Mouse (Mus musculus) limb, embryonic 11.5 days (tissue): ENCODE results near the gene Aff2. TPM values are rescaled to one million over a fixed set of nuclear protein-coding genes. Genes with fewer than 3 reads are reported as not detected.

ENCODE experiments used
- ATAC-seq: fragments of 200-750 bp; cut with Nextera tagmentation; 2 replicates; pipeline ENCODE4 v1.8.0; 2017; ENCODE audit warnings: low read depth; ENCODE audit not compliant: insufficient number of reproducible peaks, low FRiP score, low TSS enrichment
- DNase-seq: peaks from one replicate; pipeline ENCODE4 v3.0.0-alpha.2; 2015; ENCODE audit warnings: low spot score
- H3K27ac ChIP-seq: fragments of 300-500 bp; sonication (generic); replicated peaks from 2 replicates; pipeline ENCODE4 v1.5.1; 2014; ENCODE audit warnings: low read depth, mild to moderate bottlenecking, low read length
- H3K27me3 ChIP-seq: fragments of 300-500 bp; sonication (generic); 2 replicates; pipeline ENCODE4 v1.6.1; 2014; ENCODE audit warnings: mild to moderate bottlenecking, low read length, mixed read lengths; ENCODE audit not compliant: control insufficient read depth, insufficient read depth
- H3K36me3 ChIP-seq: fragments of 300-500 bp; sonication (generic); 2 replicates; pipeline ENCODE4 v1.6.1; 2014; ENCODE audit warnings: mild to moderate bottlenecking, low read length, moderate library complexity, mixed read lengths; ENCODE audit not compliant: control insufficient read depth, insufficient read depth
- H3K4me1 ChIP-seq: fragments of 300-500 bp; sonication (generic); 2 replicates; pipeline ENCODE4 v1.6.1; 2014; ENCODE audit warnings: low read length, mixed read lengths; ENCODE audit not compliant: control insufficient read depth, insufficient read depth
- H3K4me2 ChIP-seq: fragments of 300-500 bp; sonication (generic); 2 replicates; pipeline ENCODE4 v1.6.1; 2014; ENCODE audit warnings: low read depth, mild to moderate bottlenecking, moderate library complexity; ENCODE audit not compliant: severe bottlenecking
- H3K4me3 ChIP-seq: fragments of 300-500 bp; sonication (generic); 2 replicates; pipeline ENCODE4 v1.5.1; 2014; ENCODE audit warnings: low read depth, low read length
- H3K9ac ChIP-seq: fragments of 300-500 bp; sonication (generic); 2 replicates; pipeline ENCODE4 v1.6.1; 2014; ENCODE audit warnings: mild to moderate bottlenecking, low read length
- H3K9me3 ChIP-seq: fragments of 300-500 bp; sonication (generic); 2 replicates; pipeline ENCODE4 v1.6.1; 2016; ENCODE audit warnings: low read length; ENCODE audit not compliant: control insufficient read depth
- WGBS: fragments of 180-500 bp; shearing (Covaris S2); extraction: QIAGEN DNeasy Blood & Tissue Kit; methylation state at CpG from one replicate; pipeline ENCODE4 v1.1.7; 2014; 5-methylcytosine and 5-hydroxymethylcytosine counted together
- polyA plus RNA-seq: library from polyadenylated mRNA; unstranded; fragments of >200 nt; fragmentation: Nextera tagmentation; extraction: Ambion mirVana; gene quantifications from 2 replicates; pipeline ENCODE4 v1.2.1, GENCODE M21; 2014

The Aff2 gene
- polyA plus RNA-seq, 1 experiment from 2014 or later, result 30.0 TPM

DNA sequence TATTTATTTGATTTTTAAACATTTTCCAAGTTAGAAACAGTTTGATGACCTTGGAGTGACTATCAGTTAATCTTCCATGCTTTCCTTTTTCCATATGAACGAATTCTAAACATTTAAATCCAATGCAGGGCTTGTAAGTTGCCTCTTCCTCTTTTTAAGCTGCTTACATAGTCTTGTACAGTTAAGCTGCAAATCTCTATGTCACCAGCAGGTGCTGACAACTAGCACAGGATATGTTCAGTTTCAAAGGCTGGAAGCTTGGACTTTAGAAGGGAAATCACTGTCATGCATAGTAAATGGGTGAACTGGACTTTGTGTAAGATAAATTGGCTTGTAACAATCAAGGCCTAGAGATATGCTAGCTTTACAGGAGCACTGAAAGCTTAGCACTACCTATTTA, 29.6 kb downstream of the Aff2 start:
- Histone ChIP-seq H3K36me3 (no peaks in the 10 kb centered on the region), H3K27me3 (no peaks in the 10 kb centered on the region), H3K9me3 (no peaks in the 10 kb centered on the region), H3K4me1 (no peaks in the 10 kb centered on the region), H3K4me2 (no peak overlapping the region), H3K4me3 (no peak overlapping the region), H3K9ac (no peak overlapping the region), H3K27ac (no peak overlapping the region)
- DNase-seq (no peak), ATAC-seq (no peak)
- WGBS, result 47% methylated on average over 1 of the region's 1 CpGs

DNA sequence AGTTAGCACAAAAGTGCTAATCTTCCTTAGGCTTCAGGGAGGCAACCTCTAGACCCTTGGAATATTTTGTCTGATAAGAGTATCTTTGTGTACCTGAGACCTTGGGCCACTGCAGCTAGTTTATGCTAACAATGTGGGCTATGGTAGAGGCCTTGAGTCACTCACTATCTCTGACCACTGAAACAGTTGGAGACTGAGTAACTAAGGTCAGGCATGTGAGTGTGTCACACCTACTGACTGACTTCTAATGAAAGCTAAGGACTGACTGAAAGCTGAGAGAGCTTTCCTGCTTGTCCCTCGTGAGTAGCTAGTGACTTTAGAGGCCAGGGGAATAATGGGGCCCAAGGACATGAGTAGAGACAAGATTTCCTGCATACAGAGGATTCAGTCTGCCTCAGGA, 54.9 kb downstream of the Aff2 start:
- no peak for DNase-seq
- Histone ChIP-seq H3K27me3 (no peaks in the 10 kb centered on the region), H3K4me1 (no peaks in the 10 kb centered on the region), H3K36me3 (no peaks in the 10 kb centered on the region), H3K9ac (no peak overlapping the region), H3K4me3 (no peak overlapping the region), H3K27ac (no peak overlapping the region), H3K4me2 (no peak overlapping the region), H3K9me3 (no peaks in the 10 kb centered on the region)
- ATAC-seq, result no peak
- 53% methylated on average over 1 of the region's 1 CpGs for WGBS

DNA sequence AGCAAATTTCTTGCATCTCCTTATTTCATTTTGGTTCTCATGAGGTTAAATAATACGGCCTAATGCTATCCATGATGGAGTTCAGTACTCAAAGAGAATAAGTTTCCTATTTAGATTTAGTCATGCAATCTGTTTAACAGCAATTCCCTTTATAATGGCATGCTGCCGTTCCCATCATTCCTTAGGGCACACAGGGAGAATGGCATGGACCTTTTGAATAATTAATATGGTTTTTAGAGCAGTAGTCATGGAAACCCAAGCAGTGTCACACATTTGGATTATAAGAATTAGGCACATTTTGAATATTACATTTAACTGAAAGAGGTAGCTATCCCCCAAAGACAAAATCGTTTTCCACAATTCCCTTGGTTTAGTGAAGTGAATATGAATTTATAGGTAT, 78.3 kb downstream of the Aff2 start:
- Histone ChIP-seq H3K27ac (no peak overlapping the region), H3K9ac (no peak overlapping the region), H3K4me1 (no peaks in the 10 kb centered on the region), H3K36me3 (no peaks in the 10 kb centered on the region), H3K4me3 (no peak overlapping the region), H3K27me3 (no peaks in the 10 kb centered on the region), H3K4me2 (no peak overlapping the region), H3K9me3 (no peaks in the 10 kb centered on the region)
- ATAC-seq (no peak), DNase-seq (no peak)
- WGBS, result 82% methylated on average over 3 of the region's 3 CpGs

DNA sequence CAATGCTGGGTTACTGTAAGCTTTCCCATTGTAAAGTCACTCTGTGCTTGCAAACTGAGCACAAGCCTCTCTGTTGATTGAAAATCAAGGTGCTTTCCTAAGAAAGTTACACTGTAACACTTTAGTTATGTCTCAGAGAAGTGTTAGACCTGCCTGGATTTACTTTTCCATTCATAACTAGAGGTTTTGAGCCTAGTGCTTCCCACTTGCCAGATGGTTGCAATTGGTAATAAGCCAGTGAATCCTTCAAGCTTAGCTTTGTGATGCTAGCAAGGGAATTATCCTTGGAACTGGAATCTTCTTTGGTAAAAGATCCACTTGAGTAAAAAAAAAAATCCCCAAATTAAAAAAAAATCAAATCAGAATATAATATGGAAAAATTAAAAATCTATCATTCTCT, 81.8 kb downstream of the Aff2 start:
- ATAC-seq (no peak), DNase-seq (no peak)
- H3K9ac ChIP-seq, result no peak overlapping the region
- H3K27ac ChIP-seq, result no peak overlapping the region
- no peak overlapping the region for H3K4me3 ChIP-seq
- no peaks in the 10 kb centered on the region for H3K9me3 ChIP-seq
- no peaks in the 10 kb centered on the region for H3K36me3 ChIP-seq
- H3K27me3 ChIP-seq, result no peaks in the 10 kb centered on the region
- no peaks in the 10 kb centered on the region for H3K4me1 ChIP-seq
- H3K4me2 ChIP-seq, result no peak overlapping the region

DNA sequence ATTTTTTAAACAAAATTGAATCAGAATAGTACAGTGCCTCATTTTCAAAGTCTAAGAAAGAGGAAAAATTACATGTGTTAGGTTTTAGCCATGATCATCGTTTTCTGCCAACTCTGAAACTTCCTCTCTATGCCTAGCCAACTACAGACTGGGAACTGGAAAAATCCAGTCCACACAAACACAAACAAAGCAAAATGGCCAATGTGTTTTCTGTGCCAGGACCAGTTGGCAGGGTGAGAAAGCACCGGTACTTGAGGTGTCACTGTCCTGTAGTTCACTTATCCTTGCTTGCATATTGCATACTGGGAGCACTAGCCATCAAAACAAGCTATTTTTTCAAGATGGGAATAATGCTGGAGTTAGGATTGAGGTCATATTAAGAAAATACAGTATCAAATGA, 100.8 kb downstream of the Aff2 start:
- H3K4me1 ChIP-seq, result no peaks in the 10 kb centered on the region
- DNase-seq (no peak), ATAC-seq (no peak)
- 91% methylated on average over 2 of the region's 2 CpGs for WGBS
- no peaks in the 10 kb centered on the region for H3K27me3 ChIP-seq
- no peak overlapping the region for H3K27ac ChIP-seq
- H3K36me3 ChIP-seq, result no peaks in the 10 kb centered on the region
- no peak overlapping the region for H3K9ac ChIP-seq
- H3K4me3 ChIP-seq, result no peak overlapping the region
- no peak overlapping the region for H3K4me2 ChIP-seq
- no peaks in the 10 kb centered on the region for H3K9me3 ChIP-seq

- Histone ChIP-seq H3K9ac (no peak overlapping the region), H3K36me3 (no peaks in the 10 kb centered on the region), H3K4me2 (no peak overlapping the region), H3K4me1 (no peaks in the 10 kb centered on the region), H3K9me3 (no peaks in the 10 kb centered on the region), H3K27ac (no peak overlapping the region), H3K27me3 (no peaks in the 10 kb centered on the region), H3K4me3 (no peak overlapping the region)
- 87% methylated on average over 3 of the region's 3 CpGs for WGBS
- ATAC-seq (no peak), DNase-seq (no peak)
Measured at GRCm38 (mm10) chrX:69502061-69502460, 142.0 kb downstream of the Aff2 start.

- ATAC-seq (no peak), DNase-seq (no peak)
- Histone ChIP-seq H3K4me1 (no peaks in the 10 kb centered on the region), H3K4me2 (no peak overlapping the region), H3K27ac (no peak overlapping the region), H3K9me3 (no peaks in the 10 kb centered on the region), H3K27me3 (no peaks in the 10 kb centered on the region), H3K9ac (no peak overlapping the region), H3K4me3 (no peak overlapping the region), H3K36me3 (no peaks in the 10 kb centered on the region)
- 53% methylated on average over 6 of the region's 6 CpGs for WGBS
Measured at GRCm38 (mm10) chrX:69518040-69518575, 158.0 kb downstream of the Aff2 start.

DNA sequence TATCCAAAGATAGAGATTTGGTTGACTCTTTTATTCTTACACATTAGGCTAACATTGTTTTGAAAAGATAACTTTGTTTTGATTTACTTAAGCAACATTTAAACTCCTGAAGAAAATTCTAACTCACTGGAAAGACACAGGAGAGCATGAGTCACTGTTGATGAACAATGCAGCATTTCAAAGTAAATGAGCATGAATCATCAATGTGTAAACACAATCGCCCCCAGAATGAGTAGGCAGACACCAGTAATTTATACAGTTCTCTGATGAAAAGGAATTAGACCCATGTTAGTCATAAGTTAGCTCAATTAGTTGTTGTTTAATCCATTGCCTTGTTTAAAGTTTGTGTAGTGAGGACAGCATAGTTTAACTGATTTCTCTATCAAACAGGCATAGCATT, 180.7 kb downstream of the Aff2 start:
- DNase-seq (no peak), ATAC-seq (no peak)
- H3K4me2 ChIP-seq, result no peak overlapping the region
- no peaks in the 10 kb centered on the region for H3K27me3 ChIP-seq
- no peak overlapping the region for H3K27ac ChIP-seq
- no peak overlapping the region for H3K9ac ChIP-seq
- no peak overlapping the region for H3K4me3 ChIP-seq
- no peaks in the 10 kb centered on the region for H3K36me3 ChIP-seq
- H3K4me1 ChIP-seq, result no peaks in the 10 kb centered on the region
- H3K9me3 ChIP-seq, result no peaks in the 10 kb centered on the region
- WGBS, result 75% methylated on average over 1 of the region's 1 CpGs

DNA sequence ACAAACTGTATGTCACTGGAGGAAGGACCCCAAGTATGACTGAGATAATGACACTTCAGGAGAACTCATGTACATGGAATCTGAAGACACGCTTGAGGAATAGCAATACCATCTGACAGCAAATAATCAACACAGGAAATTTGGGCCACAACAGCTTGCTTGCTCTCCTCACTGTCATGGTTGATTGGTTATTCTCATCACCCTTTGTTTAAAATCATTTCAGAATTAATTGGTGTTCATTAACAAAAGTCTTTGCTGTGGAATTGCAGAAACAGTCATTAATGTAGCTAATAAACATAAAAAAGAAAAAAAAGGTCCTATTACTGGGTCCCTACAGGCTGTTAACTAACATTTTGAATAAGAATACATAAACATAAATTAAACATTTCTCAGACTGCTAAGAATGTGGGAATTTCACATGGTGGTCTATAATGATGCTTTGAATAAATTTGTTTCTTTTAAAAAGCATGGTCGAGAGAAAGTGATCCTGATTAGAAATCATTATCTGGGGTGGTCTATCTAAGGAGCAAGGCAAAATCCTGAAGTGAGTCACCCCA, 219.9 kb downstream of the Aff2 start:
- WGBS, result 86% methylated on average over 2 of the region's 2 CpGs
- H3K27me3 ChIP-seq, result no peaks in the 10 kb centered on the region
- H3K9me3 ChIP-seq, result no peaks in the 10 kb centered on the region
- no peak for ATAC-seq
- no peak overlapping the region for H3K4me3 ChIP-seq
- no peak overlapping the region for H3K27ac ChIP-seq
- H3K4me1 ChIP-seq, result no peaks in the 10 kb centered on the region
- no peak overlapping the region for H3K9ac ChIP-seq
- no peak overlapping the region for H3K4me2 ChIP-seq
- no peaks in the 10 kb centered on the region for H3K36me3 ChIP-seq
- no peak for DNase-seq
